Comparison of ENCODE assay signal across 22 mouse cellular contexts in genomic region chr9:43492236-43493000, GRCm38 (mm10).
DNase-seq lines count a peak whose midpoint lies in the region; ATAC-seq lines count a peak whose summit lies in the region.
"Had no signal": no experiment of that assay in that cellular context is flagged by ENCODE, and none has a peak within 500 bp of the region (broad histone marks: within the 10 kb centered on the region; RNA-seq: fewer than 3 reads in every experiment).

No protein-coding gene starts in this region.

- H3K9ac ChIP-seq in heart, embryonic 16.5 days (ENCODE audit: low read length): no peak overlapping the region
- no peak overlapping the region for H3K9ac ChIP-seq in neural tube, embryonic 14.5 days (replicated peaks; ENCODE audit: low read depth, low read length)
- H3K9ac ChIP-seq: heart, embryonic 12.5 days; hindbrain, embryonic 13.5 days; intestine, embryonic 15.5 days; liver, embryonic 15.5 days; midbrain, embryonic 15.5 days had no signal

- no peak overlapping the region for H3K4me3 ChIP-seq in heart, embryonic 16.5 days (ENCODE audit: low read length)
- H3K4me3 ChIP-seq in neural tube, embryonic 14.5 days (ENCODE audit: low read depth, low read length): no peak overlapping the region
- H3K4me3 ChIP-seq: gastrocnemius, adult 2 months; heart, embryonic 12.5 days; hindbrain, embryonic 13.5 days; intestine, embryonic 15.5 days; liver, embryonic 15.5 days; megakaryocyte, embryonic 14.5 days; midbrain, embryonic 15.5 days had no signal

- 0 out of 2 replicates have a peak overlapping the region, but pooled peaks have one; percentile 30 for H3K27ac ChIP-seq in heart, embryonic 16.5 days (ENCODE audit: low read length)
- peak overlapping the region; percentile 16; the same call in 1 of the 2 replicates for H3K27ac ChIP-seq in neural tube, embryonic 14.5 days (ENCODE audit: low read depth, low read length)
- H3K27ac ChIP-seq: gastrocnemius, adult 2 months; hindbrain, embryonic 13.5 days; intestine, embryonic 15.5 days; liver, embryonic 15.5 days; midbrain, embryonic 15.5 days had no signal

- no peaks in the 10 kb centered on the region for H3K9me3 ChIP-seq in heart, embryonic 16.5 days (replicated peaks; ENCODE audit: control insufficient read depth, low read length)
- no peaks in the 10 kb centered on the region for H3K9me3 ChIP-seq in neural tube, embryonic 14.5 days (ENCODE audit: control insufficient read depth, low read length)
- H3K9me3 ChIP-seq: heart, embryonic 12.5 days; hindbrain, embryonic 13.5 days; intestine, embryonic 15.5 days; liver, embryonic 15.5 days; megakaryocyte, embryonic 14.5 days; midbrain, embryonic 15.5 days had no signal

- H3K27me3 ChIP-seq in heart, embryonic 16.5 days (ENCODE audit: control insufficient read depth, insufficient read depth, low read length): no peaks in the 10 kb centered on the region
- no peaks in the 10 kb centered on the region for H3K27me3 ChIP-seq in neural tube, embryonic 14.5 days (ENCODE audit: control insufficient read depth, insufficient read depth, low read length)
- H3K27me3 ChIP-seq: heart, embryonic 12.5 days; intestine, embryonic 15.5 days; liver, embryonic 15.5 days; midbrain, embryonic 15.5 days had no signal

- H3K4me1 ChIP-seq in heart, embryonic 16.5 days (ENCODE audit: control insufficient read depth, insufficient read depth, low read length): no peaks in the 10 kb centered on the region
- no peaks in the 10 kb centered on the region for H3K4me1 ChIP-seq in neural tube, embryonic 14.5 days (ENCODE audit: control insufficient read depth, insufficient read depth, low read length)
- H3K4me1 ChIP-seq: intestine, embryonic 15.5 days; liver, embryonic 15.5 days; megakaryocyte, embryonic 14.5 days had no signal

- no peak for DNase-seq in heart, adult 9 months (ENCODE audit: low spot score in 2 of 2)
- no peak for DNase-seq in neural tube, embryonic 10.5 days (ENCODE audit: extremely low spot score, low spot score)
- DNase-seq in embryo, embryonic 10.5 days (ENCODE audit: low spot score): peak; percentile 56
- DNase-seq in spleen, postnatal 14 days (ENCODE audit: low spot score in 2 of 2): no peak
- no peak for DNase-seq in urinary bladder, postnatal 4 days (ENCODE audit: low spot score in 2 of 2)
- DNase-seq in adrenal gland, adult 18-20 months (ENCODE audit: low spot score in 2 of 2): no peak
- DNase-seq: adrenal gland, adult 8-10 months; B cell, adult 2 months; cerebellum, adult 11-12 months; cerebellum, postnatal 36 days; gastrocnemius, adult 2 months; kidney, postnatal 25 days; lung, postnatal 14 days had no signal

- no peak overlapping the region for H3K4me2 ChIP-seq in heart, embryonic 16.5 days (ENCODE audit: low read depth, low read length)
- H3K4me2 ChIP-seq in neural tube, embryonic 14.5 days (ENCODE audit: low read depth, low read length): no peak overlapping the region
- H3K4me2 ChIP-seq: heart, embryonic 12.5 days; hindbrain, embryonic 13.5 days; intestine, embryonic 15.5 days; liver, embryonic 15.5 days; midbrain, embryonic 15.5 days had no signal

- H3K36me3 ChIP-seq in heart, embryonic 16.5 days (ENCODE audit: control insufficient read depth, insufficient read depth): no peaks in the 10 kb centered on the region
- no peaks in the 10 kb centered on the region for H3K36me3 ChIP-seq in neural tube, embryonic 14.5 days (ENCODE audit: control insufficient read depth, insufficient read depth, low read length)
- H3K36me3 ChIP-seq: heart, embryonic 12.5 days; hindbrain, embryonic 13.5 days; intestine, embryonic 15.5 days; liver, embryonic 15.5 days; midbrain, embryonic 15.5 days had no signal

- 25% methylated on average over 7 of the region's 7 CpGs for WGBS in heart, embryonic 16.5 days
- WGBS in neural tube, embryonic 14.5 days: 48% methylated on average over 7 of the region's 7 CpGs

- no peak for ATAC-seq in heart, embryonic 16.5 days (replicated peaks; ENCODE audit: extremely low read depth, insufficient read depth, low FRiP score)
- ATAC-seq in neural tube, embryonic 14.5 days (ENCODE audit: low read depth): no peak
- ATAC-seq: forebrain, embryonic 16.5 days; intestine, embryonic 15.5 days; midbrain, embryonic 15.5 days had no signal
